Mouse (Mus musculus) left cerebral cortex, postnatal 36 days (tissue): Measurements from ENCODE around the gene Ccdc83. TPM values are rescaled to one million over a fixed set of nuclear protein-coding genes. Genes with fewer than 3 reads are reported as not detected.

Source experiments
- DNase-seq, 2 experiments: peaks; one replicate each; pipeline ENCODE4 v3.0.0; 2021 to 2022; ENCODE audit warnings: low spot score in 2 of 2, mixed read lengths in 1 of 2
- intact Hi-C: fragments of 180-260 bp; cut with DNase I; formaldehyde crosslinking; loops from one replicate; pipeline ENCODE4 v1.15.1; 2025
- total RNA-seq, 2 experiments: library from RNA; stranded (reverse); gene quantifications; 2 replicates each; pipeline ENCODE4 v1.2.3; 2021

Gene Ccdc83
- total RNA-seq, 2 experiments from 2014 or later: not detected

GRCm38 (mm10) chr7:90175576-90175975 lies 90.0 kb downstream of the Ccdc83 start:
- intact Hi-C loops: no loop called here
- DNase-seq: no peak

Other genes starting within 250 kb of the Ccdc83 start
- gene Picalm, start 135.6 kb downstream of the Ccdc83 start, total RNA-seq: 100 to 1,000 TPM; 132 to 152 TPM
- 100 to 1,000 TPM in 1 of 2 experiments, 10 to 100 TPM in 1; 99.1 to 108 TPM for gene Sytl2, start 36.5 kb upstream of the Ccdc83 start, total RNA-seq
- under 1 TPM; 0.79 to 0.94 TPM for gene Ccdc89, start 160.8 kb upstream of the Ccdc83 start, total RNA-seq
- 10 to 100 TPM; 72.3 to 88.7 TPM for gene Crebzf, start 177.0 kb upstream of the Ccdc83 start, total RNA-seq
- 10 to 100 TPM; 38.2 to 39.1 TPM for gene Tmem126a, start 191.5 kb upstream of the Ccdc83 start, total RNA-seq
- 10 to 100 TPM; 22.8 to 25.1 TPM for gene Tmem126b, start 210.2 kb upstream of the Ccdc83 start, total RNA-seq
- 100 to 1,000 TPM; 277 to 316 TPM for gene Dlg2, start 210.9 kb upstream of the Ccdc83 start, total RNA-seq